Mouse (Mus musculus) large intestine, adult 2 months (tissue): ENCODE results near the gene Cpsf7. TPM values are rescaled to one million over a fixed set of nuclear protein-coding genes. Genes with fewer than 3 reads are reported as not detected.
"Not testable (repeated sequence)": the region's sequence is repeated elsewhere in the genome, so short reads cannot be mapped to it uniquely, and the experiment has no call there.

Experiments
- DNase-seq: peaks from one replicate; pipeline ENCODE4 v3.0.0-alpha.2; 2012; ENCODE audit warnings: low read depth, low spot score
- WGBS: fragments of 180-500 bp; shearing (Covaris S2); methylation state at CpG from one replicate; pipeline ENCODE4 v1.1.7; 2018; 5-methylcytosine and 5-hydroxymethylcytosine counted together
- polyA plus RNA-seq: library from polyadenylated mRNA; depleted of rRNA; stranded (reverse); fragments of >200 nt; gene quantifications from 2 replicates; pipeline ENCODE4 v1.2.3, GENCODE M21; 2012

Cpsf7 gene
- polyA plus RNA-seq, 1 experiment, result 22.9 TPM

DNA sequence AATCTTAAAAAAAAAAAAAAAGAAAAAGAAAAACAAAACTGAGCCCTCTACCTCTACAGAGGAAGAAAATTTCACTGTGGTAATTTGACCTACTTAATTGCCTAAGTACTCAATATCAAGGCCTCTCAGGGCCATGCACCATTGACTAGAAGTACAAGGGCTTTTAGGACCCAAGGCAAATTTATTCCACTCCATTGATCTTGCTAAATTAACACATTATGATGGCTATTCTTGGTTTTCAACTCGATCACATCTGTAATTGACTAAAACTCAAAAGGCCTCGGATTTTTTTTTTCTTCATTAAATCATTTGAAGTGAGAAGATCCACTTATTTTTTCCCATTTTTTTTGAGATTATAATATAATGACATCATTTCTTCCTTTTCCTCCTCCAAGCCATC lies 32.4 kb downstream of the Cpsf7 start:
- DNase-seq, result no peak
- WGBS, result 87% methylated on average over 2 of the region's 2 CpGs

DNA sequence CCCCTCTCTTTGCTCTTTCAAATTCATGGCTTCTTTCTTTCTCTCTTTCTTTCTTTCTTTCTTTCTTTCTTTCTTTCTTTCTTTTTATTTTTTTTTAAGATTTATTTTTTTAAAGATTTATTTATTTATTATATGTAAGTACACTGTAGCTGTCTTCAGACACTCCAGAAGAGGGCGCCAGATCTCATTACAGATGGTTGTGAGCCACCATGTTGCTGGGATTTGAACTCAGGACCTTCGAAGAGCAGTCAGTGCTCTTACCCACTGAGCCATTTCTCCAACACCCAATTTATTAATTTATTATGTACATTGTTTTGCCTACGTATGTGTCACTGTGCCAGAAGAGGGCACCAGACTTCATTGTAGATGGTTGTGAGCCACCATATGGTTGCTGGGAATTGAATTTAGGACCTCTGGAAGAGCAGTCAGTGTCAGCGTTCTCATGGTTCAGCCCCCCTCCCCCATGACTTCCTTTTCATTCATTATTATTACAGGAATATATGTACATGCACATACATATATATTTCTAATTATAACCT lies 32.8 kb downstream of the Cpsf7 start:
- 68% methylated on average over 4 of the region's 4 CpGs for WGBS

DNA sequence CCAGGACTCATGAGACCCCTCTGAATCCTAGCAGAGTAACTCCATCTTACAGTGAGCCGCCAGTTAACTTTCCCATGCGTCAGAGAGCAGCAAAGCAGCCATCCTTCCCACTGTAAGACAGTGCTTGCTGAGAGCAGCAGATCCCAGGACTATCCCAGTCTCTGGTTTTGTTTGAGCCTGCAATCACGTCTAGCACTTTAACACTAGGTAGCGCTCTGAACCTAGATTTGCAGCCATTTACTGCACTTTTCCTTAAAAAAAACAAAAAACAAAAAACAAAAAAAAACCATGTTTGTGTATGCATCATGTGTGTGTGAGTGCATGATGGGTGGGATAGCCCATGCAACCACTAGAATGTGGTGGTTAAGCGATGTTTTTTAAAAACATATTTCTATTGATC lies 35.0 kb downstream of the Cpsf7 start:
- 49% methylated on average over 5 of the region's 5 CpGs for WGBS
- no peak for DNase-seq

More for the DNA sequence above, 32.8 kb downstream of the Cpsf7 start:
- not testable (repeated sequence) for DNase-seq

DNA sequence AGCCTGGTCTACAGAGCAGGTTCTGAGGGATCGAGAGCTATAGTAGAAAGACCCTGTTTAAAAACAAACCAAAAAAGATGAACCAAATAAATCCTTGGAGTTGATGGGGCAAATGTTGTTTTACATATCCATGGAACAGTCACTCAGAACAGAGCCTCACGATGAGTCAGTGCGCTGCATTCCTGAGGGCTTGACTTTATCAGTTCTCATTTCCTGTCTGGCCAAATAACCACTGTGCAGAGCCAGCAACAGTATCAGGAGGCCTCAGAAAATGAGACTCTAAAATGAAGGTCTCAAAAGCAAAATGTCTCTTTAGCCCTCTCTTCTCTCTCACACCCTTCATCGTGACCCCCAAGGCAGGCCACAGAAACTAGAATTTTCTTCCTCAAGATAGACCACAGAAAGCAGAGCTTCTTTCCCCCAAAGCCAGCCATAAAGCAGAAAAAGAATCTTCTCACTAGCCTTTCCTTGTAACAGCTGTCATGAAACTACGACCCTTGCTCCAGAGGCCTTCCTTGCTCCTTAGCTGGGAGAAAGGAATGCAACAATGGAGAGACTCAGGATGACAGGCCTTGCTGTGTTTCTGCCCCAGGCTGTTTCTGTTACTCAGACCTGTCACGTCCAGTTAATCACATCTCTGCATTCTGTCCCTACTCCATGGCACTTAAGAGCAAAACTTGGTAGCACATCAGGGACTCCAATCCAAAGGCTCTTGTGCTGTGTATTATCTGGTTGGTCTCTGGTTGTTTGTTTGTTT lies 36.7 kb downstream of the Cpsf7 start:
- DNase-seq, result no peak
- WGBS, result 55% methylated on average over 6 of the region's 6 CpGs

DNA sequence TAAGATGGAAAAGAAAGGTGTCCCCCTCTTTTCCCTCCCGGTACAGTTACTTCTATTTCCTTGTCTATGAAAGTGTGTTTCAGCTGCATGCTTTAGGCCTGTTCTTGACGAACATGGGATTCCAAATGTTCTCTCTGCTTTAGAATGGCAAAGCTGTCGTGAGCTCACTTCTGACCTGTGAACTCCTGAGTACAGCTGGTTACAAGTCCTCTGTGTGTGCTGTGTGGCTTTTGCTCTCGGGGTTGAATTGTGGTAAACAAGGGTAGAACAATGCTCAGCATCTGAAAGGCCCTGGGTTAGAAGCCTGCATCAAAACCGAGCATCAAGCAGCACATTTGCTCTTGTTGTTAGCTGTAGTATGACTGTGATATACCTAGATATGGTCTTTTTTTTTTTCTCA lies 37.3 kb downstream of the Cpsf7 start:
- WGBS, result 64% methylated on average over 5 of the region's 5 CpGs
- no peak for DNase-seq

DNA sequence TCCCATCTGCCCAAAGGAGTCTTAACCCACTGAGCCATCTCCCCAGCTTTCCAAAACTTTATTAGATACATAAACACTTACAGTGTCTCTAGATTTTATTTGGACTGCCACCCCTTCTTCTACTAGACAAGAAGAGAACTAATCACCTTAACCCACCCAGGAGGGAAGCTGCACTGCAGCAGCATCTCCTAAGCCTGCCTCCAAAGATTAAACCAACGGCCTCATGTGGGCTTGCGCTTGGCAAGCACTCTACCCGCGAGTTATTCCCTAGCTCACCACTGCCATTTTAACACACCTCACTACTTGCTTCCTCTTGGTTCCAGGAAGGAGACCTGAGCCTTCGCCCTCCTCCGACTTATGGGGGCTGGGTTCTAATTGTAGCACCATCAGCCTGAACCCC lies 39.2 kb downstream of the Cpsf7 start:
- DNase-seq, result no peak
- 80% methylated on average over 6 of the region's 6 CpGs for WGBS

DNA sequence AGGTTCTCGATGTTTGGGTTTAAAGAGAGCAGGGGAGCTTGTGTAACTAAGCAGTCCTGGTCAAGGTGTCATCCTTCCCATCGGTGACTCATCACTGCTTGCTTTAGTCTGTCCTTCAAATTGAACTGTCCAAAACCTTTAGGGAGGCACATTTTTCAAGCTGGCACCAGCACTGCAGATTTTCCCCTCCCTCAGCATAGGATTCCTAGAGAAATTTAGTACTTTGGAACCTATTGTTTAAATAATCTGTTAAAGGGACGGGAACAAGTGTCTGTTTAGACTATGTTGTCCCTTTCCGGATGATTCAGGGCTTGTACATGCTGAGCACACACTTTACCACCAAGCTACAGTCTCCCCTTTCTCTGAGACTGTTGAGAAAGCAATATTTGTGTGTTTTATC lies 40.2 kb downstream of the Cpsf7 start:
- WGBS, result 33% methylated on average over 4 of the region's 4 CpGs
- DNase-seq, result no peak

DNA sequence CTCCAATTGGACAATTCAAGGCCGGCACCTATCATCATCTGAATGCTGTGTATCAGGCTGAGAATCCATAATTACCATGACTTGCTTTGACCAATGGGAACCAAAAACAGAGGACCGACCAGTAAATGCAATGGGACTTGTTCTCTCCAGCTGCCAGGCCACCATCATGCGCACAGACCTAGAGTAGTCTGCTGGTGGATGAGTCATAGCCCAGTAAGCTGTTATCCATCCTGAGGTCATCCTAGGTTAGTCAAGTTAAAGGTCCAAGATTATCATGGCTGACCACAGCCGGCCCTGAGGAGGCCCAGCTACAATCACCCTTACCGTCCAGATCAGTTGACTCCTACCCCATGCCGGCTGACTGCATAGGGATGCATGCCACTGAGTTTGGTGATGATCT lies 44.6 kb downstream of the Cpsf7 start:
- 93% methylated on average over 6 of the region's 6 CpGs for WGBS
- DNase-seq, result no peak

DNA sequence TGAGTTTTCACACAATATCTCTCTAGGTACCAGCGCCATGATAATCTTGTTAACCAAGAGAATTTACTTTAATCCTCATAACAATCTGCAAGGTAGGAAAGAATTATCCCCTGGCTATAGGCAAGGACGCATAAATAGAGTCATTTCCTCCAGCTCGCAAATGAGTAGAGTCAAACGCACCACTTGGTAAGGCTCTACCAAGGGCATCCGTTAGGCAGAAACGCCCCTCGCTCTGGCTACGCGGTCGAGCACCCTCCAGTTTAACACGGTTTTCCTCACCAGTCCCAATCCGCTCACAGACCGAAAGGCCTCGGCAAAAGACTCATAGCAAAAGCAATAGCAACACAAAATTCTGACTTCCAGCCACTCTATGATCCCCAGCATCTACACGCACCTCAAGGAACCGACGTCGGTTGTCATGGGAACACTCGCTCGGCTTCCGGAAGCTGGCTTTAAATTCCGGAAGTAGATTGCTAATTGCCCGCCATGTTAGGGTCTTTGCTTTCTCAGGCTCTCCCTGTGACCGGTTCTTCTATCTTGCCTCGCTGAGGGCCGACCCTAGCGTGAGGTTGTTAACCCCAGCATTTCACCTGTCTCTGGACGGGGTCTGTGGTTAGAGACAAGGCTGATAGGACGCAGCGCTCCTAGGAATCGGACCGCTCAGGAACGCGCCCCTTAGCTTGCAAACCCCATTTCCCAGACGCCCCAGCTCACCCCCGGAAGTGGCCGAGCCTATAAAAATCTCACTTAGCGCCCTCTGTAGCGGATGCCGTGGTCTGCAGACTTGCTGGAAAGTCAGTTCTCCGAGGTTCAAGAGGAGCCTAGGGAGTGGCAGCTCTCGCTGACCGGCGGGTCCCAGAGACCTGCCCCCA lies 51.9 kb downstream of the Cpsf7 start, which contains the start of the genes Cyb561a3 and Tmem138:
TSS of gene Cyb561a3 (plus strand) at position 483 of the 872 bp plus-strand sequence.
TSS of gene Tmem138 (minus strand) at position 673 of the 872 bp plus-strand sequence.
- under 1% methylated on average over 44 of the region's 44 CpGs for WGBS
- peak; percentile 91 for DNase-seq

DNA sequence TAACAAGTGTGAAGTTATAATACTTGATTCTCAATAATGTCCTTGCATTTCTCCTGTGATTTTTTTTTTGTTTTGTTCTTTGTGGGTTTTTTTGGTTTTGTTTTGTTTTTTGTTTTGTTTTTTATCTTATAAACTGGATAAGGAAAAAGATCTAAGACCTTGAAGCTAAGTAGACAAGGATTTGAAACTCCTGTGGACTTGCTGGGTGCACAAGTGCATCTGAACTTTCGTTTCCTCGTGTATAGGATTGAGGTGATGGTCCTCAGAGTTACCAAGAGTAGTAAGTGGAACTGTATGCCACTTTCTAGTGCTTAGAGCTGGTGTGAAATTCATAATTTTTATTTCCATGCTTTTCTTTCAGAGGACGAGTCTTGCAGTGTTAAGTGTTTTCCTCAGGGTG lies 55.0 kb downstream of the Cpsf7 start:
- no peak for DNase-seq
- WGBS, result 86% methylated on average over 3 of the region's 3 CpGs

DNA sequence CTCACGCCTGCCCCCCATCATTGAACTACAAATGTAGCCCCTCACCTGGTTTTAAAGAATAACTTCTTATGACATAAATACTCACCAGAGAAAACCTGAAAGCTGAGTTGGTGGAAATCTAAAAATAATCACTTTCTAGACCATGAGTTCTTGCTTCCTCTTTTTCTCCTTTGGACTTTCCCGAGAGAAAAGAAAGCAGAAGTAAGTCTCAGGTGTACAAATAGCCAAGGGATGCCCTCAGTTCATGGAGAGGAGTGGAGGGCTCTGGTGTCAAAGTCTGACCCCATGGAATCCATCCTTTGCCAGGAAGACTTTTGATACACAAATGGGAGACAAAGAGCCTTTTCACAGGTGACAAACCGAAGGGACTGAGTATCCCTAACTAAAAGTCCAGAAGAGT lies 55.7 kb downstream of the Cpsf7 start:
- 77% methylated on average over 3 of the region's 3 CpGs for WGBS
- no peak for DNase-seq

DNA sequence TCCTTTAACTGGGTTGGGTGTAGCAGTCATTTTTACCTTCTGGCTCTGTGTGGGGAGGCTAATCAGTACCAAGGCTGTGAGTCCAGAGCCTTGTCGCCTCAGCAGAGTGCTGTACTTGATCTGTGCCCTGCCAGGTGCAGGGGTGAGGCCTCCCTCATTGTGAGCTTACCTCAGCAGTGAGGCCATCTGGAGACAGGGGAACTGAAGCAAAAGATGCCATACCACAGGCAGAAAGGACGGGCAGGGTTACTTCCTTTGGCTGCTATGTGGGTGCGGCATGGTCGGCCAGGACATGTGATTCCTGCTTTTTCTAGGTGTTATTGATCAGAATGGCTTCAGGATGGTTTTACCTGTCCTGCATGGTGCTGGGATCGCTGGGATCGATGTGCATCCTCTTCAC lies 56.9 kb downstream of the Cpsf7 start:
- WGBS, result 83% methylated on average over 6 of the region's 6 CpGs

DNA sequence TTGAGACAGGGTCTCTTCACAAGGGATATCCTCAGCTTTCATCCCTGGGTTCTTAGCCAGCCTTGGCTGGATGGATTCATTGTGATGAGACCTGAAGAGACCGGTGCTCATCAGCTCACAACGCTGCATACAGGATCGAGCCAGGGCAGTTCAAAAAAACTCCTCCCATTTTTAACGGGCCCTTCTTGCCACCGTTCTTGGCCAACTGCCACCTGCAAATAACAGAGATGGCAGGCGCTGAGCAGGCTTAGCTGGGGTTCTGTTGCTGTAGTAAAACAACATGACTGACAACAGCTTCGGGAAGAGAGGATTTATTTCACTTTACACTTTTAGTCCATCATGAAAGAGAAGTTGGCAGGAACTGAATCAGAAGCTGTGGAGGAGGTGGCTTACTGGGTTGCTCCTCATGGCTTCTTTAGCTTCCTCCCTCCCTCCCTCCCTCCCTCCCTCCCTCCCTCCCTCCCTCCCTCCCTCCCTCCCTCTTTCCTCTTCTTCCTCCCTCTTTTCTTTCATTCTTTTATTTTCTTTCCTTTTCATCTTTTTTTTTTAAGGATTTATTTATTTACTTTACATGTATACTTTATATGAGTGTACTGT lies 58.6 kb downstream of the Cpsf7 start:
- no peak for DNase-seq
- 13% methylated on average over 7 of the region's 7 CpGs for WGBS

More for the DNA sequence above, 56.9 kb downstream of the Cpsf7 start:
- DNase-seq, result no peak

DNA sequence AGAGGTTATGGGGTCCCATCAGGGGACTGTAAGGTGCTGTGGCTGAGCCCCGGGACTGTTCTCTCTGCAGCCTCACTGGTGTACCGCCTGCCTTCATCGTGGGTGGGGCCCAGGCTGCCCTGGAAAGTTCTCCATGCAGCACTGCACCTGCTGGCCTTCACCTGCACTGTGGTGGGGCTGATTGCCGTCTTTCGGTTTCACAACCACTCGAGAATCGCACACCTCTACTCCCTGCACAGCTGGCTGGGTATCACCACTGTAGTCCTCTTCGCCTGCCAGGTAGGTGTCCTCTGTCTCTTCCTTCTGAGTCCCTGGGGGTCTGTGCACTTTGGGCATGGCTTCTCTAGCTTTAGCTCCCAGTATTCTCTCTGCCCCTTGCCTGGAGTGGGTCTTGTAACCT lies 60.0 kb downstream of the Cpsf7 start:
- no peak for DNase-seq
- 17% methylated on average over 8 of the region's 8 CpGs for WGBS

DNA sequence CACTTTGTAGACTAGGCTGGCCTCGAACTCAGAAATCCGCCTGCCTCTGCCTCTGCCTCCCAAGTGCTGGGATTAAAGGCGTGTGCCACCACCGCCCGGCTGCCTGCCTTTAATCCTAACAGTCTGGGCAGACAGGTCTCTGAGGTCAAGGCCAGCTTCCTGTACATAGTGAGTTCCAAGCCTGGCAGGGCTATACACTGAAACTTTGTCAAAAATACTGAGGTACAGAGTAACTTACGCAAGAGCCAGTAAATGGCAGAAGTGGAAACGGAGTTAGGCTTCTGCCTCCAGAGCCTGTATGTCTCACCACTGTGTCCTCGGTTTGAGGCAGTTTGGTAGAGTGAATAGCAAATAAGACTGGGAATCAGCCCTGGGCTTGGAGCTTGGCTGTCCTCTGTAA lies 62.2 kb downstream of the Cpsf7 start:
- WGBS, result 91% methylated on average over 8 of the region's 8 CpGs
- no peak for DNase-seq

DNA sequence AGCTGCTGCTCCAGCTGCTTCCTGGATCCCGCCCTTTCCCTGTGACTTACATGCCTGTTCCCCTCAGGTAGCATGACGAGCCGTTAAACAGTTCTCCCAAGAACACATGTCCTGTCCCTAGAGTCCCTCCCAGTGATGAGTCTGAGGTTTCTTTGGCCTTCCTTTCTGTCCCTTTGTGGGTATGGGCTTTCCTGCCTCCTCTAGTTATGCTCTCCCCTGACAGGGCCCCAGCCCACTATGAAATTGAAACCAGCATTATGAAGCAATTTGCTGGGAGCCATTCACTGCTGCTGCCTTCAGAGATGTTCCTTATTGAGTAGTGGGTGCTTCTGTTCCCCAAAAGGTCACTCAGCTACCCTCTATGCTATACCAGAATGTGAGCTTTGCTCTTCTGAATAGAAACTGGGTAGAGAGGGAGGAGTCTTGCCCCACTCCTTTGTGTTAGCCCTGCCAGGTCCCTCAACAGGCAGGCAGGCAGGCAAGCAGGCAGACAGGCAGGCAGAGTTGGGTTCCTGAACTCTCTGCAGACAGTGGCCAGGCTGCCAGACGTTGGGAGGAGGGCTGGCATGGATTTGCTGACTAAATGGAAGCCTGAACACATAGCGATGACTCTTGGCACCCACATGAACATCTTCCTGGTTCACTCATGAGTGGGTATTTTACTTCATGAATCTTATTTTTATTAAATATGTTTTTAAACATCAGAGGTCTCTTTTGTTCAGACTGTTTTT lies 64.2 kb downstream of the Cpsf7 start:
- 64% methylated on average over 5 of the region's 5 CpGs for WGBS
- DNase-seq, result no peak

DNA sequence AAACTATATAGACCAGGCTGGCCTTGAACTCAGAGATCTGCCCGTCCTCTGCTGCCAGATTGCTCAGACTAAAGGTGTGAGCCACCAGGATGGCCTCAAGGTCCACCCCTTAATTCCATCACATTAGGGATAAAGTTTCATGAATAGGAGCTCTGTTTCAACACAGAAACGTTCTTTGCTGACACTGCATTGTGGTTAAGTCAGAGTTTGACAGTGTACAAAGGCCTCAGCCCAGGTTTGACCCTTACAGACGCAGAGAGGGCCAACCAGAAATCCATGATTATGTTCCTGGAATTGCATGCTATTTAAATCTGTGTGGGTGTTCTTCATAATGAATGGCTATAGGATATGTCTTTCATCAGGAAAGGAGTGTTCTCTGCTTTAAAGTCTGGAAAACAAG lies 65.2 kb downstream of the Cpsf7 start:
- no peak for DNase-seq
- 75% methylated on average over 3 of the region's 3 CpGs for WGBS

DNA sequence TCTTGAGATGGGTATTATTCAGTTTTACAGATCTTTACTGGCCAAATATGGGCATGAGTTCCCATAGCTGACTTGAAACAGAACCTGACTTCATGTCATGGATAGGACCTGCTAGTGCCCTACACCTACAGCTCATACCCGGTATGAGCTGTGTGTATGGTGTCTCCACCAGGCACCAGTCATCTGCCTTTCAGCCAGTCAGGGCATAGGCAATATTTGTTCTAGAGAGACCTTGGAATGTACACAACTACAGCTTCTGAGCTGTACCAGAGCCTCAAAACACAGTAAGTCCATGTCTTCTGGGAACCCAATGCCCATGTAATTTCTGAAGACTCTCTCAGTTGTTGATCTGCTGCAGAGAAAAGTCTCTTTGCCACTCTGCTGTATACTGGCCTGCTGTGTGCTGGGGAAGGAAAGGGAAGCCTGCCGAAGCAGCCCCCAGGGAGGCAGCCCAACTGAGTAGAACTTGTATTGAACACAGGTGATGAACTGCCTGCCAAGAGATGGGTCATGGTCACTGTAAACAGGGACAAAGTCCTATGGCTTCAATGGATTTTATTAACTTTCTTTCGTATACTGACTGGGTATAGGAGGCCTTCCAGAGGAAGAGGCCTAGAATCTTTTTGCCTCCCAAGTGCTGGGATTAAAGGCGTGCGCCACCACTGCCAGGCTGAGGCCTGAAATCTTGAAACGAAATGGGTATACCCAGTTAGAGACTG lies 66.8 kb downstream of the Cpsf7 start:
- WGBS, result 81% methylated on average over 6 of the region's 6 CpGs
- no peak for DNase-seq
